Mouse (Mus musculus) T-helper 1 cell (primary cell): ENCODE measurements around the gene Calcoco1.

ENCODE experiments used
- in situ Hi-C: fragments of 300-600 bp; cut with MboI, MseI; formaldehyde crosslinking; loops from one replicate; pipeline ENCODE4 v1.15.1; 2025; ENCODE audit warnings: high pct_unique_total_duplicates

Calcoco1 gene

DNA sequence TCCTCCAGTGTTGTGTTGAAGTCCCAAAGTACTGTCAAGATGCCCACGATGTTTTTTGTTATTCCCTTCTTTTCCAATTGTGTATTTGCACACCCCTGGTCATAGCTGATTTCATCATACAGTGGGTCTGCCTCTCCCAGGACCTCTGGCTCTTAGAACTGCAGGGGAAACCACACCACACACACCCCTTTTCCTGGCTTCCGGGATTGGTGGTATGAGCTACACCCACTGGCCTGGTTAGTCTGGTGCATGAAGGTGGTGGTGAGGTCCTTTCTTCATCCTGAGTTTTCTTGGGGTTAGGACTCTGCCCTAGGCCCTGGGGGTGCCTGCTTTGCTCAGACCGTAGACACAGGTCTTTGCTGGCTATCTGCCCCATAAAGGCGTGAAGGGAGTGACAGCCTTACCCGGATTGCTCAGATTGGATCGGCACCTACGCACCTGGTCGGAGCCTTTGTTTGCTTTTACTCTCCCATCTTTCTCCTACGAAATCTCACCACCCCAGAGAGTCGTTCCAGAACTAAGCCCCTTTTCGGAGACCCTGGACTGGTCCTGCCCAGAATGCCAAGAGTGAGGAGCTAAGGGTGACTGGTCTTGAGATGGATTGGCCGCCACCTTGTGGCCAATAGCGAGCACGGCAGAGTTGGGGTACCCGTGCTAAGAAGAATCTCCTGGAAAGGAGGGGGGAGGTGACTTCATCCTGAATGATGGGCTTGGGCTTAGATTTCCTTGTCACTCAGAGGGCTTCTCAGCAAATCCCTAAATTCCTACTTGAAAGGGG lies 17.7 kb upstream of the Calcoco1 start:
- in situ Hi-C loops: loop anchor here (5.0 to 25.0 kb wide), 2 partner anchors 52 to 573 kb away; partner anchors contain the start of gene Gpr84

GRCm38 (mm10) chr15:102738434-102738833 lies 16.5 kb upstream of the Calcoco1 start:
- in situ Hi-C loops: loop anchor here (25.0 kb wide), 1 partner anchor 574 kb away; the partner anchor contains the start of gene Gpr84

DNA sequence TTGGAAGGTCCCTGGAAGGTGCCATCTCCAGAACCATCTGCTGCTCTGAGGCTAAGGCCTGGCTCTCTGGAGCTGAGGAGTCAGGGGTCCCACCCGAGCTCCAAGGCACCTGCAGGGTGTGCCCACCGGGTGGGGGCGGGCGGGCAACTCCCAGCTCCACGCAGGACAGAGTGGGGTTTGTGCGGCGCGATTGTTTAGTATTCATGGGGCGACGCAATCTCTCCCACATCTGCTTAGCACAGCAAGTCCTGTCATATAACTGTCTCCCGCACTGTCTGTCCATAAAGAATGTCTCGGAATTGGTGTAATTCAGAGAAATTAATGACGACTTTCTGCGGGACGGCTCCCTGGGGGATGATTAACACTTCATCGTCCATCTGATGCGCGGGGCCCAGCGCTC lies 15.1 kb upstream of the Calcoco1 start:
- in situ Hi-C loops: loop anchor here (25.0 kb wide), 1 partner anchor 575 kb away; the partner anchor contains the start of gene Gpr84

GRCm38 (mm10) chr15:102736127-102736944 lies 14.4 kb upstream of the Calcoco1 start:
- in situ Hi-C loops: loop anchor here (25.0 kb wide), 1 partner anchor 576 kb away; the partner anchor contains the start of gene Gpr84

- in situ Hi-C loops: loop anchor here (25.0 kb wide), 1 partner anchor 577 kb away; the partner anchor contains the start of gene Gpr84
These were observed 13.1 kb upstream of the Calcoco1 start for GRCm38 (mm10) chr15:102735031-102735430.

DNA sequence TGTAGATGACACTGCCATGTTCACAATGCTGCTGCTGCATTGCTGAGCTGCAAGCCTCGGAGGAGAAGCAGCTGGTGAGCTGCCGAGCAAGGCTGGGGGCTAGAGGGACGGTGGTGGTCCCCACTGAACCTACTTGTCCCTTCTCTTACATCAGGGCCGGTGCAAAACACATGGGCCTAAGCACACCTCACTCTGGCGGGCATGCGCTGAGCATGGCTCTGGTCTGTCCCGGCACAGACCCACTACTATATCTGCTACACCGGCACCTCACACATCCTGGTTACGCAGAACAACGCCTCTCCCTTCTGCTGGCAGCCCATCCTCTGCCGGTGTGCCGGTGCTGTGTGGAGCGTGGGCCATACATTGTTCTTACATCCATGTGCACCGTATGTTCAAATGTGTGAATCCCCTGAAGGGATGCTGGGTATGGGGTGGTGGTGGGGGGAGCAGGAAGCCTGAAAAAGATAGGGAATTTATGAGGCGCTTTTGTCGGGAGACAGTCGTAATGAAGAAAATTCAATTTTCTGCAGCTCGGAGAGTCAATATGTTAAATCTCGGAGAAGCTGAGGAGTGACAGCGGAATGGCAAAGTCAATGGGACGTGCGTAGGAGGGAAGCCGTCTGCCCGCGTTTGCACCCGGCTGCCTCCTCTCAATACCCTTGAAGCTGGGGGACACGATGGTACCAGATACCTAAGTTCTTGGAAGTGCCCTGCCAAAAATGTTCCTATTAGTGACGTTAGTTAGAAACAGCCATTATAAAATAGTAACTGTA lies 12.0 kb upstream of the Calcoco1 start:
- in situ Hi-C loops: loop anchor here (25.0 kb wide), 1 partner anchor 578 kb away; the partner anchor contains the start of gene Gpr84

DNA sequence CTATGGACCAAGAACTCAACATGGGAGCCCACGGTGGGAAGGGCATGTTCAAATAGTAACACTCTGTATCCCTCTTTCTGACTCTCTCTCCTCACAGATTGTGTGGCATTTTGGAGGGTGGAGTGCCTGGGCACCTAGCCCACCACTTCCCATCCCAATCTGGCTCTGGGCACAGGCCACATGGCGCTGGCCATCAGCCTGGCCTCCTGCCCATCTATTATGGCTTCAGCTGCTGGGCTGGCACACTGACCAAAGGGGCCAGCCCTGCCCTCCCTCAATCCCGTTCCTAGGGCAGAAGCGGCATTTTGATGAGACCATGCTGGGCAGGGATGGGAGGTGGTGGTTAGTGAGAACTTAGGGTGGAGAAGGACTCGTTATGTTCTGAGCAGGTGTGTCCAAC lies 11.3 kb upstream of the Calcoco1 start:
- in situ Hi-C loops: loop anchor here (25.0 kb wide), 1 partner anchor 579 kb away; the partner anchor contains the start of gene Gpr84

GRCm38 (mm10) chr15:102732406-102732805 lies 10.4 kb upstream of the Calcoco1 start:
- in situ Hi-C loops: loop anchor here (25.0 kb wide), 1 partner anchor 580 kb away; the partner anchor contains the start of gene Gpr84

GRCm38 (mm10) chr15:102727951-102728350 lies 6.0 kb upstream of the Calcoco1 start:
- in situ Hi-C loops: loop anchor here (25.0 kb wide), 1 partner anchor 584 kb away; the partner anchor contains the start of gene Gpr84

DNA sequence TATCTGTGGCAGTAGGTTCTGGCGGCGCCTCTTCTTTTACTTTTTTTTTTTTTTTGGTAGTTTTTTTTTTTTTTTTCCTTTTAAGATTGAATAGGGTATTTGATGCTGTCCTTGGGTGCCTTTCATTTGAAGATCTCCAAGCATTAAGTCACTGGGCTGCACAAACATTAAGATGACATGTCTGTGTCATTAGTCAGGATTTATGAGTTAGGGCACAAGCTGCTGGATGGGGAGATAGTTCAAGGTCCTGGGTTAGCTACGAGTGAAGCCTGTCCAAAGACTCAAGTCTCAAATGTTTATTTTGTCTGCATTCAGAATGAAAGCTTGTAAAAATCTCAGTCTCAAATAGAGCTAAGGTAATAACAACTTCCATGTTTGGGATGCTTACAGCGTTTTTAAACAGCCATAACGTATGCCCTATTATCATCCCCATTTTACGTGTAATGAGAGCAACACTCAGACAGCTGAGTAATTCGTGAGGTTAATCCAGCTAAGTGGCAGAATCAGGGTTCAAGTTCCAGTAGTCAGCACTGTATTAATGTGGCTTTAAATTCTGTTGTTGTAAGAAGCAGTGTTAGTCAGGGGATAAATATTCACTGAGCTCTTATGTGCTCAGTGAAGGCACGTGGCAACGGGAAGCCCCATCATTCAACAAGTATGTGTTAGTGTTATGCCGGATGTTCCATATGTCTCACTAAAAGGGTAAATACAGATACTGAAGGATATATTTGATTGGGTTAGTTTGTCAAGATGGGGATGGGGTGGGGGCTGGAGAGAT lies 1.6 kb upstream of the Calcoco1 start:
- in situ Hi-C loops: no loop called here

DNA sequence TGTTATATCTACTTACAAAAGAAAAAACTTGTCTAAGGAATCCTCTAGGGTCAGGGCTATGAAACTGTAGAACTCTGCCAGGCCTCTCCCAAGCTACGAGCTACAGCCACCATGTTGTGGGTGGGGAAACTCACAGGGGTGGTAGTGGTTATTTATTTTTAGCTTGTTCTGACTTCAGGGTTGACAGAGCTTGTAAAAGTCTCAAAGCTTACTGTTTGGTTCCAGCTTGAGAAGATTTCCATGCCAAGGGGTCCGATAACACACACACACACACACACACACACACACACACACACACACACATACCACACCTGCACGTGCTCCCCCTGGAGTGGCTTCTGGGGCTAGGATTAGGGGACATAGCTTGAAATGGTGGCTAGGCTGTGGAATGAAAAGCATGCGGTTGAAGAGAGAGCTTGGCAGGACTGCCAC lies 538 bp upstream of the Calcoco1 start:
- in situ Hi-C loops: no loop called here

GRCm38 (mm10) chr15:102721016-102721898 lies 721 bp downstream of the Calcoco1 start:
- in situ Hi-C loops: no loop called here

GRCm38 (mm10) chr15:102716132-102716531 lies 5.8 kb downstream of the Calcoco1 start:
- in situ Hi-C loops: no loop called here

GRCm38 (mm10) chr15:102707736-102708269 lies 14.2 kb downstream of the Calcoco1 start:
- in situ Hi-C loops: no loop called here

DNA sequence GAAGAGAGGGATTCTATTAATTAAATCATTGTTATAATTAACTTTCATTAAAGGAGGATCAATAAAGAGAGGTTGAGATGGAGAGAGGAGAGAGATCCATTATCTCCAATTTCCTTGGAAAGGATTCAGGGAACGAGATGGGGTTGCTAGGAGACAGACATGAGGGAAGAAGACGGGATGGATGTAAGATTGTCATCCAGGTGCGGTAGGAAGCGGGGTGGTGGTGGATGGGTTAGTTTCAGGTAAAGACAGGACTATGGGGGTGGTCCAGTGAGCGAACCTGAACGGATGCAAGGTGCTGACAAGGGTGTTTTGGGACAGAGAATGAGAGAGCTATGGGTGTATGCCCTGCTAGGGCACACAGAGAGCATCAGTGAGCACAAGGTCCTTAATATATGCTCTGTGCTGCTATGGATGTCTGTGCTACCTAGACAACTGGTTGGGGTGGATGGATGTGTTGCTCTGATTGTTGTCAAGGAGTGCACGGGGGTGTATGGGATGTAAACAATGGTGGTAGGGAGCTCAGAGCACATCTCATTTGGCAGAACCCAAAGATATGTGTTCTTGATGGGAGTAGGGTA lies 16.0 kb downstream of the Calcoco1 start:
- in situ Hi-C loops: no loop called here

DNA sequence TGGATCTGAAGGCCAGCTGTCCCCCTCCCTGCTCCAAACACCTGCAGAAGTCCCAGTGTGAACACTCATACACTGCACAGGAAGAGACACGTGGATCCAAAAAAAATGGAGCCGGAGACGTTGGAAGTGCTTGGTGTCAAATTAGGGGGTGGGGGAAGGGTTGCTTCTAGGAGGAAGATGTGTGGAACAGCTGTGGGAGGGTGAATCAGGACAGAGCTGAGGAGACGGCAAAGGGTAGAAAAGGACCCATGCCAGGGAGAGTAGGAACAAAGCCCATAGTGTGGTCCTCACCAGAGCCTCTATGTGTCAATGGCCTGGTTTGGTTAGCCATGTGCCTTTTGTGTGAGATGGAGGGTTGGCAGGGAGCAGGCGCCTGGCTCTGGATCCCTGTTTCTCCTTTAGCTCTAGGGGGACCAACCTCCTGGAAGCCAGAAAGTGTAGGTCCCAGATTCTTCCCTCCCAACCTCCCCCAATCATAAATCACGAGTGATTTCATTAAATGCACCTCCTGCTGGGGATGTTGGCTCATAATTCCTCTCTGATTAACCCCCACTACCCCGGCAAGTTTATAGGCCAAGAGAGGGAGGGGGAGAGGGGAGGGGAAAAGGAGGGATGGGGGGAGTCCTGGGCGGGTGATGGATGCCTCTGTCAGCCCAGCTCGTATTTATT lies 16.6 kb downstream of the Calcoco1 start:
- in situ Hi-C loops: no loop called here

GRCm38 (mm10) chr15:102704806-102705205 lies 17.2 kb downstream of the Calcoco1 start:
- in situ Hi-C loops: no loop called here

GRCm38 (mm10) chr15:102702972-102703371 lies 19.0 kb downstream of the Calcoco1 start:
- in situ Hi-C loops: no loop called here
